Mouse (Mus musculus) embryonic fibroblast, embryonic 13.5 days (primary cell): ENCODE measurements around the gene Eif4g3. TPM values are rescaled to one million over a fixed set of nuclear protein-coding genes. Genes with fewer than 3 reads are reported as not detected.

Experiments used
- H3K27ac ChIP-seq: 2 replicates; pipeline ENCODE4 v1.5.1; 2012; ENCODE audit warnings: low read length, control low read depth, inconsistent platforms; ENCODE audit not compliant: insufficient read depth
- H3K4me1 ChIP-seq: 2 replicates; pipeline ENCODE4 v1.6.1; 2011; ENCODE audit warnings: low read length; ENCODE audit not compliant: control insufficient read depth, insufficient read depth
- H3K4me3 ChIP-seq: 2 replicates; pipeline ENCODE4 v1.5.1; 2011; ENCODE audit warnings: mild to moderate bottlenecking, control low read depth, low read length; ENCODE audit not compliant: insufficient read depth
- CTCF ChIP-seq: IDR thresholded peaks from 2 replicates; pipeline ENCODE4 v1.5.1; 2011; ENCODE audit warnings: mild to moderate bottlenecking, control low read depth, low read length, moderate library complexity, borderline replicate concordance; ENCODE audit not compliant: insufficient read depth
- POLR2A ChIP-seq: IDR thresholded peaks from 2 replicates; pipeline ENCODE4 v1.6.1; 2011; ENCODE audit warnings: low read depth, mild to moderate bottlenecking, control low read depth, low read length, moderate library complexity
- polyA plus RNA-seq: library from polyadenylated mRNA; stranded (reverse); fragments of >200 nt; gene quantifications from 2 replicates; pipeline ENCODE4 v1.2.4, GENCODE M21; 2011; ENCODE audit warnings: low read depth; ENCODE audit not compliant: missing spikeins, insufficient read length

The Eif4g3 gene
- polyA plus RNA-seq, 1 experiment: 83.4 TPM

DNA sequence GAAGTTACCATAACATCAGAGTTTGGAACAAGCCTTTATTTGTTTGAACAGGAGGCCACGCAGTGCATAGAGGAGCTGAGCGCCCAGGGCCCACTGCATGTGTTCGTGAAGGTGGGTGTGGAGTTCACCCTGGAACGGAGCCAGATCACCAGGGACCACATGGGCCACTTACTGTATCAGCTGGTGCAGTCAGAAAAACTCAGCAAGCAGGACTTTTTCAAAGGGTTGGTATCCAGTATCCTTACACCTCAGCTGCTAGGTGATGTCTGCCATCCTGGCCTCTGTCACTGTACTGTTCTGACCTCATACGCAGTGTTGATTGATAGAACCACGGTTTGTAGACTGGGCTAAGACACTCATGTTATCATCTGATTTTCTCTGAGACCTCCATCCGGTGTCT, 195.2 kb downstream of the Eif4g3 start:
- no peaks in the 10 kb centered on the region for H3K4me1 ChIP-seq
- H3K27ac ChIP-seq: no peak overlapping the region
- no peak overlapping the region for H3K4me3 ChIP-seq
- TF ChIP-seq CTCF (no peak), POLR2A (no peak)

DNA sequence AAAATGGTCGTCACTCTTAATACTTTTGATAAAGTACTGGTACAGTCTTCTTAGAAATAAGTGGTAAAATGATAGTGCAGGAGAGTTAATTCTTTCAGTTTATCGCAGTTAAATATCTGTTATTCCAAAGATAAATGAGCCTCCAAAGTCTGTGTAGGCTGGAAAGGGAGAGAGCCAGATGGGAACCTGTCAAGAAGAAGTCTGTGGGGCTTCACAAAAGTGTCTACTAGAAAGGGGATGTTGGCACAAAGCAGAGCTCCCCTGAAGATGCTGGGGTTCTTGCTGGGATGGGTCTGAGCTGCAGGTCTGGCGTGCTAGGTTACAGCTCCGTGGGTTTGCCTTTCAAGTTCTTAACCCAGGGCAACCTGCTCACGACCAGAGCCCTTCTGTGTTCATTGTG, 199.7 kb downstream of the Eif4g3 start:
- Histone ChIP-seq H3K4me3 (no peak overlapping the region), H3K4me1 (no peaks in the 10 kb centered on the region), H3K27ac (no peak overlapping the region)
- TF ChIP-seq CTCF: no peak
- TF ChIP-seq POLR2A: no peak

DNA sequence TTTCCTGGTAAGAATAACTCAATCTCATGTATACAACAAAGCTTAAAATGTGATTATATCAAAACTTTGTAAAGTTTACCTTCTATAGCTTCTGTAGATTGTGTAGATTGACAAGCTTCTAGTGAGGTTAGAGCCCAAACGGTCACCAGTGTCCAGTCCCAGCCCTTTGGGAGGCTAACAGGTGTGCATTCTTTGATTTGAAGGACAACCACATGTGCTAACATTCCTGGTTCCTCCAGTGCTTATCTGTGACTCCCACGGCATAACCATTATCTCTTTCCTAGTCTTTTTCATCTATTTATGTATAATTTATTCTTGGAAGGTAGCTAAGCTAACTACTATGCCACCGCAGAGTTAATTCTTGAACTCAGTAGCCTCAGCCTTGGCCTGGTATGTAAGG, 207.9 kb downstream of the Eif4g3 start:
- TF ChIP-seq POLR2A (no peak), CTCF (no peak)
- no peaks in the 10 kb centered on the region for H3K4me1 ChIP-seq
- H3K27ac ChIP-seq: no peak overlapping the region
- H3K4me3 ChIP-seq: no peak overlapping the region

DNA sequence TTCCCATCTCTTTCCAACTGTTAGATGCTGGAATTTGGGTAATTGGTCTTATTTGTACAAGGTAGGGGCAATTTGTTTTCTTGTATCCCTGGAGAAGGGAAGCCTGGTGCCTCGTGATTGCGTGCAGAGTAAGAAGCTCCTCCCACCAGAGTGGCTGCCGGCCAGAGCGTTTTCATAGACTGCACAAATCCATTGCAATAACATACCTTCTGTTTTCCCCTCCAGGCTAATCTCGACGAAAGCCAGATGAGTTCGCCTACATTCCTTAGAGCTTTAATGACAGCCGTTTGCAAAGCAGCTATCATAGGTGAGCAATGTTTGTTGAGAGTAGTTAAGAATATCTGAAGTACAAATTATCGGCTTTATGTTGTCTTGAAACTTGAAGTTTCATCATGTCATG, 208.9 kb downstream of the Eif4g3 start:
- Histone ChIP-seq H3K4me1 (no peaks in the 10 kb centered on the region), H3K27ac (no peak overlapping the region), H3K4me3 (no peak overlapping the region)
- no peak for TF ChIP-seq POLR2A
- TF ChIP-seq CTCF: no peak

DNA sequence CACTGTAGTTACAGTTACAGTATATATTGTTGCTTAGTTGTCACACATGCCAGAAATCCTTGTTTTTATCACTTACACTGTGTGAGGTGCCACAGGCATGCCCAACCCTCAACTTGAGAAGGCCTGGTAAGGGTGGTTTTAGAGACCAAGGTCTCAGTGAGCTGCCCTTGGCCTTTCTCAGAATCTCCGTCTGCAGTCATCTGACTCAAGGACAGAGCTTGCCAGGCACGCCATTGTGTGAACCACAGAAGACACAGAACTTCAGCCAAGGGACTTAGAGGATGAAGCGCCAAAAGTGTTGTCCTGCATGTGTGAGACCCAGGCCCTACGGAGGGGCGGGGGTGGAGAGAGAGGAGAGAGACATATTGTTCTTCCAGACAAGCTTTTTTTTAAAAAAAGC, 217.3 kb downstream of the Eif4g3 start:
- Histone ChIP-seq H3K27ac (no peak overlapping the region), H3K4me1 (no peaks in the 10 kb centered on the region), H3K4me3 (no peak overlapping the region)
- no peak for TF ChIP-seq POLR2A
- no peak for TF ChIP-seq CTCF

DNA sequence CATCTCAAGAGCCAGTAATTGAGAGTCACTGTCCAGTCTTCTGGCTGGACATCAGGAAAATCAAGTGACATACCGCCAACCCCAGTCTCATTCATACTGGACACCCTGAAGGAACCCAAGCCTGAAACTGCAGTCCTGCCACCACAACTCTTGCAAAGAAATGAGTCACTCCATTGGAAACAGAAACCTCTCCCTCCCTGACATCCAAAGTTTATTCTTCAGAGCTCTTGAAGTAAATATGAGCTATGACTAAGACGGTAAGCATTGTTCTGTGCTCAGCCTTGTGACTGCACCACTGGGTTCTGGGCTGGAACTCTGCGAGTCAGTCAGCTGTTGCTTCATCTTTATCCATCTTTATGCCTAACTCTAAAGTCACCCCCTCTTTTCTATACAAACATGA, 221.0 kb downstream of the Eif4g3 start:
- peaks cover 5% of the 10 kb centered on the region; the same call in 1 of the 2 replicates for H3K4me1 ChIP-seq
- peak overlapping the region; percentile 80 for H3K27ac ChIP-seq
- TF ChIP-seq CTCF: no peak
- H3K4me3 ChIP-seq: no peak overlapping the region

DNA sequence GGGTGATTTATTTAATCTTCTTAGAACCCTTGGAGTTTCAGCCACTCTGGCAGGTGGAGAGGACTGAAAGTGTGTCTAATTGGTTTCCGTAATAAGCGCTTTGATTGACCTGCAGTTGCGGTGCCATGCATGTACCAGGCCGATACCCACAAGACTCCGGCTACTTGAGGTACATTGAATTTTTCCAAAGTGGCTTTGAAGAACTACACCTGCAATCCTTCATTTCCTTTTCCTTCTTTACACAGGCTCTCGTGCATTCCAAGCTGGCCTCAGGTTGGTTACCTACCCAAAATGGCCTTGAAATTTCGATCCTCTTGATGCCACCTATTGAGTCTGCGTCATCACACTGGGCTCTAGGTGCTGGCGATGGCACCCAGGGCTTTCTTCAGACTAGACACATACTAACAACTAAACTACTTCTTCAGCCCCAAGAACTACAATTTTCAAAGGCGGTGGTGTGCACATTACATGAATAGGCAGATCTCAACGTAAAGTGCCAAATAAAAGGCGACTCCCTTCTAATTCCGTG, 222.9 kb downstream of the Eif4g3 start:
- Histone ChIP-seq H3K27ac (peak overlapping the region; percentile 92), H3K4me1 (peaks cover 5% of the 10 kb centered on the region; the same call in 1 of the 2 replicates), H3K4me3 (peak overlapping the region; percentile 60)
- no peak for TF ChIP-seq CTCF
- no peak; the same call in 1 of the 2 replicates for TF ChIP-seq POLR2A

DNA sequence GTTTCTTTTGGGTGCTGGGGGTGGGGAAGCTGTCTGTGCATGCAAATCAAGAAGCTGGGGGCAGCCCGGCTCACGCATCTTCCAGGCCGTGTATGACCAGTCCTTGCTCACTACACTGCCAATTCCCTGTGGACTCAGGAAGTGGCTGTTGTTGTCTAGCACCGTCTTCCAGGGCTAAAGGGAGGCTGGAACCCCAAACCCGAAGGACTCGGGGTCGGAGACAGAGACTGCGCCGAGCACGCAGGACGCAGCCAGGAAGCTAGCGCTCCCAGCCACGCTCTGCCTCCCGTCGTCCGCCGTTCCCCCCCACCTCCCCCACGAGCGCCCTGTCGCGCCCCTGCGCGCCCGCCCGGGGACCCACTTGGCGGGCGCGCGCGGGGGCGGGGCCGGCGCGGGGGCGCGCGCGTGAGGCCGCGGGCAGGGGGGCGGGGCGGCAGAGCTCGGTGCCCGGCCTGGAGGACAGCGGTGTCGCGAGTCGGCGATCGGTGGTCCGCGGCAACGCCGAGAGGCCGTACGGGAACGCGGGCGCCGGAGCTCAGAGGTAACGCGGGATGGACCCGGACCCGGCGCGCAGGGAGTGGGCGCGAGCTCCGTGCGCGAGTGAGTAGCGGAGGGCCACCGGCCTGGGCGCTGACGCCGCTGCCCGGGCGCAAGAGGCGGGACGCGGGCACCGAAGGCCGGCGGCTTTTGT, 223.5 kb downstream of the Eif4g3 start, which contains the start of gene Hp1bp3:
Gene Hp1bp3, plus strand, starts transcription at position 97 of the 691 bp plus-strand sequence.
- Histone ChIP-seq H3K27ac (peak within 1 kb of the TSS; percentile 95), H3K4me3 (peak within 1 kb of the TSS; percentile 95), H3K4me1 (peaks cover 5% of the 10 kb centered on the region; the same call in 1 of the 2 replicates)
- TF ChIP-seq POLR2A: peak; percentile 77
- TF ChIP-seq CTCF: no peak

DNA sequence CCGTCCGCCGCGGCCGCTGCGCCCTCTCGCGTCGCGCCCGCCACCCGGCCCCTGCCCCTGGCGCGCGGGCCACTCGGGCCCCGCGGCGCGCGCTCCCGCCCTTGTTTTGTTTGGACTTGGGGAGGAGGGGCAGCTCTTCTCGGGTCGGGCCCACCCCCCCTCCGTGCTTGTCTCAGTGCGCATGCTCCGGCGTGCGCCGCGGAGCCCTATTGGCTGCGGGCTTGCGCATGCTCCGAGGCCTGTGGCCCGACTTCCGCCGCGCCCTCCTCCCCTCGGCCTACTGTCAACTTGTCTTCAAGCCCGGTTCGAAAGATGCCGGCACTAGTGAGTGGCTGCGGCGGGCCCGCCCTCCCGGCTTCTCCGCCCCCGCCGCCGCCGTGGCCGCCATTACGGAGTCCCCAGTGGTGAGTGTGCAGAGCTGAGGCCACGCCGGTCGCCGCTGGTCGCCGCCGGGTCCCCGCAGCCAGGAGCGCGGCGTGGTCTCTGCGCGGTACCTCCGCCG, 224.1 kb downstream of the Eif4g3 start:
- Histone ChIP-seq H3K4me3 (peak overlapping the region; percentile 95), H3K27ac (peak overlapping the region; percentile 95), H3K4me1 (peaks cover 5% of the 10 kb centered on the region; the same call in 1 of the 2 replicates)
- TF ChIP-seq CTCF (no peak), POLR2A (peak; percentile 73)

DNA sequence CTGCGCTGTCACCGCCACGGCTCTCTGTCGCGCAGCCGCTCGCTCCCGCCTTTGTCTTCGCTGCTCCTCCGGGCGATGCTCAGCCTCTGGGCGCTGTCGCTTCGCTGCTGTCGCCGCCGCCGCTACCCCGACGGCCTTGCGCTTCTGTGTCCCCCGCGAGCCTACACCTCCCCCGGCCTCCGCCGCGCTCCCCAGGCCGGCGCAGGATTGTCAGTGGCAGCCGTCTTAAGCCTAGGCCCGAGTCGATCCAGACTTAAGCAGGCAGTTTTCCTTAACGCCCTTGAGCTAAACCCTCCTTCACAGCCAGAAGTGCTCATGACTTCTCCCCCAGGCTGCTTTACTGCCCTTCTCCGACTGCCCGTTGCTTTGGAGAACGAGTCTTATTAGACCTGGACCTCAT, 224.6 kb downstream of the Eif4g3 start:
- TF ChIP-seq CTCF (no peak), POLR2A (no peak)
- peak overlapping the region; percentile 74 for H3K27ac ChIP-seq
- peaks cover 5% of the 10 kb centered on the region; the same call in 1 of the 2 replicates for H3K4me1 ChIP-seq

More for the DNA sequence above, 224.6 kb downstream of the Eif4g3 start:
- H3K4me3 ChIP-seq: peak overlapping the region; percentile 95
